Mouse (Mus musculus) lung, adult 2 months (tissue): ENCODE data around the gene Arl2.

Experiments
- CTCF ChIP-seq: fragments of 200-500 bp; IDR thresholded peaks from 2 replicates; pipeline ENCODE4 v1.5.1; 2011; ENCODE audit warnings: mild to moderate bottlenecking, low read length, control low read depth; ENCODE audit not compliant: insufficient read depth
- POLR2A ChIP-seq: fragments of 200-500 bp; IDR thresholded peaks from 2 replicates; pipeline ENCODE4 v1.6.1; 2011; ENCODE audit warnings: low read depth, mild to moderate bottlenecking, control low read depth, low read length, borderline replicate concordance; ENCODE audit errors: extremely low read depth

DNA sequence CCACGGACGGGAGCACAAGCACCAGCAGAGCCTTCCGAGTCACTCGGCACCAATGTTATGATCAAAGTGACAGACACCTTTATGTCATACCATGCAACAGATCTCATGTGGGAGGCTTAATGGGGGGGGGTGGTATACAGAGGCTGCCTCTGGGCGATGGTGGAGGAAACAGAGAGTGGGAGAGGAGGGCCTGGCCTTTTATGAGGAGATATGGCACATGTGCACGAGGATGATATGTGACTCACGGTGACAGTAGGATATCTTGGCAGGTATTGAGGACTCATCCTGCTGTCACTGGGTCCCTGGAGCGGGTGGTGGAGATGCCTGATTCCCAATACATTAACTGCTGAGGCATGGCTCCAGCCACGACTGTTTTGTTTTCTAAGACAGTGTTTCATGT lies 13.8 kb upstream of the Arl2 start:
- TF ChIP-seq CTCF = no peak
- TF ChIP-seq POLR2A = no peak
